Mouse (Mus musculus): ENCODE data around the gene Mettl26. TPM values are rescaled to one million over a fixed set of nuclear protein-coding genes. Genes with fewer than 3 reads are reported as not detected.
A peak's percentile ranks its signal among the peaks of the same experiment; 100 is the strongest.

Gene Mettl26
- total and polyA plus RNA-seq, 3 experiments = 12.4 to 30.2 (median 13.9) TPM

DNA sequence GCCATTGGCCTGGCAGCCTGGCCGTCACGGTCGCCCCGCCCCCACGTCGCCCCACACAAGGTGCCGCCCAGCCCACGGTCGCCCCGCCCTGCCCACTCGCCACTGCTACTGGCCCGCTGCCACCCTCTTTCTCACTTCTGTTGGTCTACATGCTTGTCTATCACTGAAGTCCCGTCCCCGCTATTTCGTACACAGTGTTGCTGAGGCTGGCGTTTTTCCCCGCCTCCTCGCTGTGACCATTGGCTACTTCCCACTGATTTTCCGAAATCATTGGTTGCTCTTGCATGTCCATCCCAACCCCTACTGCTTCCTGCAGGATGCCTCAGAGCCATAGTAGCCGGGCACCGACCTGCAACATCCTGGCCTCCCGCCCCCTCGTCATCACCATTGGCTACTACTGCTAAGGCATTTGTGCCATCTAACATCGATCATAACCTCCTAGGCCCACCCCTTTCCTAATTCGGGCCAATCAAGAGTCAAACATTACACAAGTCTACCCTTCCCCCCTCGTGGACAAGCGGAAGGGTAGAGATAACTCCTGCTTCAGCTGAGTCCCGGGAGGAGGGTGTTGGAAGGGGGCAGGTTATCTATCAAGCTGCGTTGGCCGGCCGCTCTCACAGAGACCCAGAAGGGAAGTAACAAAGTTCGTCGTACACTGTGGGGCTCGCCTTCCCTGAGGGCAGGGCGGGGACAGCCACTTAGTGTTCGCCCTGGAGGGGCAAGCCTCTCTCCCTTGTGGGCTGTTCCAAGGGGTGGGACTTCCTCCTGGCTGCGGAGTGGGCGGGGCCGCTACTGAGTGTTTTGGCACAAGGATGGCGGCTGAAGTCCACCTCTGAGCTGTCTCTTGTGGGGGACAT lies 45.1 kb downstream of the Mettl26 start:
- TF ChIP-seq GATA1 (IDR thresholded peaks at IDR 0.05; ENCODE audit: borderline replicate concordance, low read length) (no peak), POLR2AphosphoS5 (IDR thresholded peaks at IDR 0.05; ENCODE audit: insufficient replicate concordance, low read depth, low read length) (no peak), TAL1 (conservative IDR thresholded peaks at IDR 0.05; ENCODE audit: low read depth, low read length) (no peak), CTCF (IDR thresholded peaks at IDR 0.05; ENCODE audit: low read depth, low read length) (no peak), GATA2 (IDR thresholded peaks at IDR 0.05; ENCODE audit: borderline replicate concordance, low read depth, low read length) (no peak)
- peaks cover 41% of the 10 kb centered on the region for H3K4me1 ChIP-seq (ENCODE audit: insufficient read depth, low read depth, low read length)
- H3K36me3 ChIP-seq (replicated peaks) = peaks cover 53% of the 10 kb centered on the region
- DNase-seq (ENCODE audit: low spot score) (peak; percentile 99), ATAC-seq (ENCODE audit: extremely low read depth, insufficient number of reproducible peaks, low FRiP score, poor library complexity, severe bottlenecking) (peak; percentile 90)
- no peaks in the 10 kb centered on the region for H3K27me3 ChIP-seq (ENCODE audit: insufficient read depth, low read length)
- H3K9me3 ChIP-seq (replicated peaks) = no peaks in the 10 kb centered on the region
- peak overlapping the region; percentile 99 for H3K4me3 ChIP-seq (ENCODE audit: low read depth, low read length)

DNA sequence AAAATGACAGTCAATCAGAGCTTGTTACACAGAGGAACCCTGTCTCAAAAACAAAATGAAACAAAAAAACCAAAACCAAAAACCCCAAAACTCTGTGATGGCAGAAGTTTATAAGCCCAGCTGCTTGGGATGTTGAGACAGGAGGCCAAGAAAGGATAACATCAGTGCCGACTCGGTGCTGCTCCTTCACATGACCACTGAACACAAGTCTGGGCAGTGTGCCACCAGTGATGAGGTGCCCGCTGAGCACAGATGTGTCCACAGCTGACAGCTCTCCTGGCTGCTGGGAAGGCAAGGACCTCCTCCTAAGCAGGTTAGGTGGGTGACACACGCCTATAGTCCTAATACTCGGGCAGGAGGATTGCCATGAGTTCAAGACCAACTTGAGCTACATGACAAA lies 47.2 kb downstream of the Mettl26 start:
- ATAC-seq (ENCODE audit: extremely low read depth, insufficient number of reproducible peaks, low FRiP score, poor library complexity, severe bottlenecking) (no peak), DNase-seq (ENCODE audit: low spot score) (no peak)
- Histone ChIP-seq H3K9me3 (replicated peaks) (no peaks in the 10 kb centered on the region), H3K27me3 (ENCODE audit: insufficient read depth, low read length) (no peaks in the 10 kb centered on the region), H3K36me3 (replicated peaks) (peaks cover 57% of the 10 kb centered on the region), H3K4me1 (ENCODE audit: insufficient read depth, low read depth, low read length) (peaks cover 36% of the 10 kb centered on the region), H3K4me3 (ENCODE audit: low read depth, low read length) (no peak overlapping the region)
- TF ChIP-seq GATA2 (IDR thresholded peaks at IDR 0.05; ENCODE audit: borderline replicate concordance, low read depth, low read length) (no peak), CTCF (IDR thresholded peaks at IDR 0.05; ENCODE audit: low read depth, low read length) (no peak), TAL1 (conservative IDR thresholded peaks at IDR 0.05; ENCODE audit: low read depth, low read length) (no peak), GATA1 (IDR thresholded peaks at IDR 0.05; ENCODE audit: borderline replicate concordance, low read length) (no peak), POLR2AphosphoS5 (IDR thresholded peaks at IDR 0.05; ENCODE audit: insufficient replicate concordance, low read depth, low read length) (no peak)

DNA sequence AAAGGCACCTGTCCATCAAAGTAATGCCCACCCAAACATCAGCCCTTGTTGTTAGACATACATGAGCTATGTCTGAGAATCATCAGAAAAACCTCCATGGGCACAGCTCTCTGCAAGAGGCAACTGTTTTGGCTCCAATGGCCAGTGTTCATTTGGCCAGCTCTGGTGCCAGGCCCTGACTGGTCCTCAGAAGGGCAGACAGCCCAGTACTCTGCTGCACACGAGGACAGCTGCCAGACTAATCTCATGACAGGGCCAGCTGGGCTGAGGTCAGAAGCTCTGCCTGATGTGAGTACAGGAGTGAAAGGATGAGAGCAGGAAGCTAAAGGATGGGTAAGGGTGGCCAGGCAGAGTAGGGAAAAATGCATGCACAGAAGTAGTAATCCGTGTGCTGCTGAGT lies 50.5 kb downstream of the Mettl26 start:
- ATAC-seq (ENCODE audit: extremely low read depth, insufficient number of reproducible peaks, low FRiP score, poor library complexity, severe bottlenecking) (no peak), DNase-seq (ENCODE audit: low spot score) (no peak)
- peaks cover 74% of the 10 kb centered on the region for H3K36me3 ChIP-seq (replicated peaks)
- TF ChIP-seq POLR2AphosphoS5 (IDR thresholded peaks at IDR 0.05; ENCODE audit: insufficient replicate concordance, low read depth, low read length) (no peak), GATA1 (IDR thresholded peaks at IDR 0.05; ENCODE audit: borderline replicate concordance, low read length) (no peak), GATA2 (IDR thresholded peaks at IDR 0.05; ENCODE audit: borderline replicate concordance, low read depth, low read length) (no peak), CTCF (IDR thresholded peaks at IDR 0.05; ENCODE audit: low read depth, low read length) (no peak), TAL1 (conservative IDR thresholded peaks at IDR 0.05; ENCODE audit: low read depth, low read length) (no peak)
- H3K9me3 ChIP-seq (replicated peaks) = no peaks in the 10 kb centered on the region
- H3K27me3 ChIP-seq (ENCODE audit: insufficient read depth, low read length) = no peaks in the 10 kb centered on the region
- H3K4me3 ChIP-seq (ENCODE audit: low read depth, low read length) = no peak overlapping the region
- H3K4me1 ChIP-seq (ENCODE audit: insufficient read depth, low read depth, low read length) = peaks cover 17% of the 10 kb centered on the region

Other genes starting within 250 kb of the Mettl26 start
Only the 20 nearest of the 31 such genes appear.
- 11.7 and 22.3 TPM in 2 replicates for gene Narfl, start 101.3 kb upstream of the Mettl26 start, total RNA-seq (2014; fragmentation: Nextera tagmentation)
- 28.4 and 29.2 TPM in 2 replicates for gene Narfl, start 101.3 kb upstream of the Mettl26 start, total RNA-seq (2017)
- 17.6 and 18.8 TPM in 2 replicates for gene Narfl, start 101.3 kb upstream of the Mettl26 start, polyA plus RNA-seq (2012)
- 7.0 and 11.7 TPM in 2 replicates for gene Haghl, start 89.4 kb upstream of the Mettl26 start, total RNA-seq (2014; fragmentation: Nextera tagmentation)
- gene Haghl, start 89.4 kb upstream of the Mettl26 start, total RNA-seq (2017) = 15.5 and 17.1 TPM in 2 replicates
- gene Haghl, start 89.4 kb upstream of the Mettl26 start, polyA plus RNA-seq (2012) = 15.4 and 17.1 TPM in 2 replicates
- not detected in 2 replicates for gene Ccdc78, start 88.5 kb upstream of the Mettl26 start, total RNA-seq (2014; fragmentation: Nextera tagmentation)
- gene Ccdc78, start 88.5 kb upstream of the Mettl26 start, total RNA-seq (2017) = 0.06 and 0.22 TPM in 2 replicates
- gene Ccdc78, start 88.5 kb upstream of the Mettl26 start, polyA plus RNA-seq (2012) = 0.05 TPM in 1 of 2 replicates, not detected in the other
- 24.1 and 24.8 TPM in 2 replicates for gene Fam173a, start 82.2 kb upstream of the Mettl26 start, total RNA-seq (2014; fragmentation: Nextera tagmentation)
- 45.1 and 50.5 TPM in 2 replicates for gene Fam173a, start 82.2 kb upstream of the Mettl26 start, total RNA-seq (2017)
- 16.1 and 20.5 TPM in 2 replicates for gene Fam173a, start 82.2 kb upstream of the Mettl26 start, polyA plus RNA-seq (2012)
- gene AC134908.4, start 79.4 kb upstream of the Mettl26 start, total RNA-seq (2014; fragmentation: Nextera tagmentation) = not detected in 2 replicates
- gene AC134908.4, start 79.4 kb upstream of the Mettl26 start, total RNA-seq (2017) = not detected in 2 replicates
- not detected in 2 replicates for gene AC134908.4, start 79.4 kb upstream of the Mettl26 start, polyA plus RNA-seq (2012)
- gene Metrn, start 77.9 kb upstream of the Mettl26 start, total RNA-seq (2014; fragmentation: Nextera tagmentation) = 15.3 and 19.7 TPM in 2 replicates
- 22.3 and 36.9 TPM in 2 replicates for gene Metrn, start 77.9 kb upstream of the Mettl26 start, total RNA-seq (2017)
- 129 and 172 TPM in 2 replicates for gene Metrn, start 77.9 kb upstream of the Mettl26 start, polyA plus RNA-seq (2012)
- not detected in 2 replicates for gene Fbxl16, start 66.0 kb upstream of the Mettl26 start, total RNA-seq (2014; fragmentation: Nextera tagmentation)
- 0.05 TPM in 1 of 2 replicates, not detected in the other for gene Fbxl16, start 66.0 kb upstream of the Mettl26 start, total RNA-seq (2017)
- 0.01 and 0.03 TPM in 2 replicates for gene Fbxl16, start 66.0 kb upstream of the Mettl26 start, polyA plus RNA-seq (2012)
- gene Wdr24, start 51.4 kb upstream of the Mettl26 start, total RNA-seq (2014; fragmentation: Nextera tagmentation) = 13.8 and 13.9 TPM in 2 replicates
- 23.5 and 25.8 TPM in 2 replicates for gene Wdr24, start 51.4 kb upstream of the Mettl26 start, total RNA-seq (2017)
- 4.8 and 8.6 TPM in 2 replicates for gene Wdr24, start 51.4 kb upstream of the Mettl26 start, polyA plus RNA-seq (2012)
- 0.90 and 1.9 TPM in 2 replicates for gene Jmjd8, start 46.2 kb upstream of the Mettl26 start, total RNA-seq (2014; fragmentation: Nextera tagmentation)
- 1.9 and 2.0 TPM in 2 replicates for gene Jmjd8, start 46.2 kb upstream of the Mettl26 start, total RNA-seq (2017)
- gene Jmjd8, start 46.2 kb upstream of the Mettl26 start, polyA plus RNA-seq (2012) = 0.08 and 0.11 TPM in 2 replicates
- 29.1 and 30.1 TPM in 2 replicates for gene Stub1, start 41.7 kb upstream of the Mettl26 start, total RNA-seq (2014; fragmentation: Nextera tagmentation)
- 90.8 and 97.3 TPM in 2 replicates for gene Stub1, start 41.7 kb upstream of the Mettl26 start, total RNA-seq (2017)
- 70.9 and 81.7 TPM in 2 replicates for gene Stub1, start 41.7 kb upstream of the Mettl26 start, polyA plus RNA-seq (2012)
- gene Rhbdl1, start 37.8 kb upstream of the Mettl26 start, total RNA-seq (2014; fragmentation: Nextera tagmentation) = 4.8 and 5.5 TPM in 2 replicates
- 0.87 and 1.4 TPM in 2 replicates for gene Rhbdl1, start 37.8 kb upstream of the Mettl26 start, total RNA-seq (2017)
- 2.7 and 3.1 TPM in 2 replicates for gene Rhbdl1, start 37.8 kb upstream of the Mettl26 start, polyA plus RNA-seq (2012)
- gene Gm20683, start 33.3 kb upstream of the Mettl26 start, total RNA-seq (2014; fragmentation: Nextera tagmentation) = 1.1 and 2.9 TPM in 2 replicates
- 3.0 and 3.1 TPM in 2 replicates for gene Gm20683, start 33.3 kb upstream of the Mettl26 start, total RNA-seq (2017)
- gene Gm20683, start 33.3 kb upstream of the Mettl26 start, polyA plus RNA-seq (2012) = 9.7 and 12.4 TPM in 2 replicates
- 31.2 and 41.2 TPM in 2 replicates for gene Rhot2, start 30.2 kb upstream of the Mettl26 start, total RNA-seq (2014; fragmentation: Nextera tagmentation)
- 17.7 and 20.0 TPM in 2 replicates for gene Rhot2, start 30.2 kb upstream of the Mettl26 start, total RNA-seq (2017)
- gene Rhot2, start 30.2 kb upstream of the Mettl26 start, polyA plus RNA-seq (2012) = 142 and 151 TPM in 2 replicates
- 14.6 and 42.2 TPM in 2 replicates for gene Wdr90, start 13.6 kb upstream of the Mettl26 start, total RNA-seq (2014; fragmentation: Nextera tagmentation)
- 11.8 and 14.2 TPM in 2 replicates for gene Wdr90, start 13.6 kb upstream of the Mettl26 start, total RNA-seq (2017)
- 9.0 and 17.0 TPM in 2 replicates for gene Wdr90, start 13.6 kb upstream of the Mettl26 start, polyA plus RNA-seq (2012)
- 8.2 and 8.7 TPM in 2 replicates for gene Mcrip2, start 6.3 kb upstream of the Mettl26 start, total RNA-seq (2014; fragmentation: Nextera tagmentation)
- gene Mcrip2, start 6.3 kb upstream of the Mettl26 start, total RNA-seq (2017) = 4.4 and 9.4 TPM in 2 replicates
- gene Mcrip2, start 6.3 kb upstream of the Mettl26 start, polyA plus RNA-seq (2012) = 77.6 and 103 TPM in 2 replicates
- 1.1 and 1.4 TPM in 2 replicates for gene Wfikkn1, start 5.8 kb downstream of the Mettl26 start, total RNA-seq (2014; fragmentation: Nextera tagmentation)
- 0.55 and 0.58 TPM in 2 replicates for gene Wfikkn1, start 5.8 kb downstream of the Mettl26 start, total RNA-seq (2017)
- gene Wfikkn1, start 5.8 kb downstream of the Mettl26 start, polyA plus RNA-seq (2012) = 0.51 and 0.57 TPM in 2 replicates
- gene Rab40c, start 44.7 kb downstream of the Mettl26 start, total RNA-seq (2014; fragmentation: Nextera tagmentation) = 9.1 and 10.8 TPM in 2 replicates
- 4.2 and 9.3 TPM in 2 replicates for gene Rab40c, start 44.7 kb downstream of the Mettl26 start, total RNA-seq (2017)
- gene Rab40c, start 44.7 kb downstream of the Mettl26 start, polyA plus RNA-seq (2012) = 12.4 and 13.5 TPM in 2 replicates
- 116 and 431 TPM in 2 replicates for gene Pigq, start 69.9 kb downstream of the Mettl26 start, total RNA-seq (2014; fragmentation: Nextera tagmentation)
- gene Pigq, start 69.9 kb downstream of the Mettl26 start, total RNA-seq (2017) = 41.4 and 42.1 TPM in 2 replicates
- 81.8 and 136 TPM in 2 replicates for gene Pigq, start 69.9 kb downstream of the Mettl26 start, polyA plus RNA-seq (2012)
- gene Nhlrc4, start 69.9 kb downstream of the Mettl26 start, total RNA-seq (2014; fragmentation: Nextera tagmentation) = 0.38 and 1.7 TPM in 2 replicates
- 0.33 TPM in 1 of 2 replicates, not detected in the other for gene Nhlrc4, start 69.9 kb downstream of the Mettl26 start, total RNA-seq (2017)
- gene Nhlrc4, start 69.9 kb downstream of the Mettl26 start, polyA plus RNA-seq (2012) = 1.1 and 2.7 TPM in 2 replicates
- not detected in 2 replicates for gene A930017K11Rik, start 77.5 kb downstream of the Mettl26 start, total RNA-seq (2014; fragmentation: Nextera tagmentation)
- gene A930017K11Rik, start 77.5 kb downstream of the Mettl26 start, total RNA-seq (2017) = 0.06 TPM in 1 of 2 replicates, not detected in the other
- gene A930017K11Rik, start 77.5 kb downstream of the Mettl26 start, polyA plus RNA-seq (2012) = 0.03 and 0.07 TPM in 2 replicates